Mouse (Mus musculus): ENCODE results near the gene Tbc1d10b.

GRCm38 (mm10) chr7:127252414-127252813 lies 44.1 kb upstream of the Tbc1d10b start:
- TF ChIP-seq POLR2A (IDR thresholded peaks at IDR 0.05; ENCODE audit: insufficient read length, low read depth) (no peak), POLR2AphosphoS2 (IDR thresholded peaks at IDR 0.05; ENCODE audit: insufficient read length, low read depth) (no peak), MYOD1 (IDR thresholded peaks at IDR 0.05; ENCODE audit: control insufficient read depth in 1 of 3, insufficient read length in 2 of 3, low read depth in 2 of 3) (no peak), TCF12 (IDR thresholded peaks at IDR 0.05; ENCODE audit: insufficient read depth, poor library complexity, severe bottlenecking) (no peak), E2F4 (IDR thresholded peaks at IDR 0.05; ENCODE audit: insufficient read depth) (no peak), MYOG (IDR thresholded peaks at IDR 0.05; ENCODE audit: control insufficient read depth in 1 of 3, insufficient read depth in 1 of 3, insufficient read length in 2 of 3, low read depth in 2 of 3) (no peak), TCF3 (IDR thresholded peaks at IDR 0.05; ENCODE audit: insufficient read length, low read depth) (no peak), USF1 (IDR thresholded peaks at IDR 0.05; ENCODE audit: low read depth) (no peak), MAX (IDR thresholded peaks at IDR 0.05; ENCODE audit: low read depth) (no peak)

All from myocyte (in vitro differentiated cells).